Mouse (Mus musculus) heart, adult 2 months (tissue): ENCODE results near the gene Tcf7l1.

ENCODE experiments used
- CTCF ChIP-seq: fragments of 200-600 bp; IDR thresholded peaks from 2 replicates; pipeline ENCODE4 v1.8.1; 2022; ENCODE audit warnings: antibody characterized with exemption, mild to moderate bottlenecking, moderate library complexity
- POLR2A ChIP-seq: fragments of 200-500 bp; IDR thresholded peaks from 2 replicates; pipeline ENCODE4 v1.6.1; 2011; ENCODE audit warnings: mild to moderate bottlenecking, low read depth, low read length, control low read depth; ENCODE audit not compliant: insufficient read depth

- TF ChIP-seq POLR2A (no peak), CTCF (no peak)
These were observed 34.8 kb downstream of the Tcf7l1 start for GRCm38 (mm10) chr6:72754215-72754614.
